Mouse (Mus musculus) erythroblast, embryonic 14.5 days (primary cell): ENCODE measurements at regions not wholly inside any gene's neighbourhood (a gene's known extent, or its start where the extent isn't known, plus 50 kb on each side); places are given as distances from the start of the nearest gene placed in this dataset.

Experiments
- H3K27me3 ChIP-seq: 2 replicates; pipeline ENCODE4 v1.6.1; 2012; ENCODE audit warnings: inconsistent platforms; ENCODE audit not compliant: control insufficient read depth
- H3K36me3 ChIP-seq: 2 replicates; pipeline ENCODE4 v1.6.1; 2012; ENCODE audit warnings: mild to moderate bottlenecking, inconsistent platforms; ENCODE audit not compliant: control insufficient read depth
- H3K4me1 ChIP-seq: 2 replicates; pipeline ENCODE4 v1.6.1; 2012; ENCODE audit warnings: inconsistent platforms; ENCODE audit not compliant: control insufficient read depth
- H3K4me3 ChIP-seq: replicated peaks from 2 replicates; pipeline ENCODE3; 2012; ENCODE audit warnings: moderate library complexity, mild to moderate bottlenecking, inconsistent platforms
- H3K9me3 ChIP-seq: 2 replicates; pipeline ENCODE4 v1.6.1; 2012; ENCODE audit warnings: low read length, inconsistent platforms, mixed read lengths; ENCODE audit not compliant: control insufficient read depth
- GATA1 ChIP-seq: IDR thresholded peaks from 2 replicates; pipeline ENCODE4 v1.6.1; 2012; ENCODE audit warnings: low read length, inconsistent platforms, mixed read lengths
- TAL1 ChIP-seq: IDR thresholded peaks from 3 replicates; pipeline ENCODE4 v1.6.1; 2012; ENCODE audit warnings: low read length, inconsistent platforms, mixed read lengths

GRCm38 (mm10) chr1:151074508-151075314 is 81.5 kb upstream of the Hmcn1 start:
- H3K4me1 ChIP-seq: peaks cover 14% of the 10 kb centered on the region
- TF ChIP-seq TAL1: no peak
- H3K9me3 ChIP-seq: no peaks in the 10 kb centered on the region
- no peak overlapping the region for H3K4me3 ChIP-seq
- no peaks in the 10 kb centered on the region for H3K36me3 ChIP-seq
- H3K27me3 ChIP-seq: no peaks in the 10 kb centered on the region

GRCm38 (mm10) chr1:151075541-151075940 is 82.3 kb upstream of the Hmcn1 start:
- no peak overlapping the region for H3K4me3 ChIP-seq
- H3K36me3 ChIP-seq: no peaks in the 10 kb centered on the region
- H3K27me3 ChIP-seq: no peaks in the 10 kb centered on the region
- H3K9me3 ChIP-seq: no peaks in the 10 kb centered on the region
- H3K4me1 ChIP-seq: peaks cover 22% of the 10 kb centered on the region
- no peak for TF ChIP-seq GATA1
- no peak for TF ChIP-seq TAL1

GRCm38 (mm10) chr1:151078909-151079522 is 85.8 kb upstream of the Hmcn1 start:
- TF ChIP-seq GATA1 (no peak), TAL1 (no peak)
- H3K4me3 ChIP-seq: no peak overlapping the region
- peaks cover 40% of the 10 kb centered on the region for H3K4me1 ChIP-seq
- no peaks in the 10 kb centered on the region for H3K27me3 ChIP-seq
- H3K9me3 ChIP-seq: no peaks in the 10 kb centered on the region
- no peaks in the 10 kb centered on the region for H3K36me3 ChIP-seq

- H3K9me3 ChIP-seq: no peaks in the 10 kb centered on the region
- peak overlapping the region; percentile 53 for H3K4me3 ChIP-seq
- H3K27me3 ChIP-seq: no peaks in the 10 kb centered on the region
- H3K36me3 ChIP-seq: no peaks in the 10 kb centered on the region
- TF ChIP-seq GATA1 (peak; percentile 57; the same call in 1 of the 2 replicates), TAL1 (no peak)
- peaks cover 38% of the 10 kb centered on the region for H3K4me1 ChIP-seq
Observed at GRCm38 (mm10) chr1:151079614-151080360, 86.6 kb upstream of the Hmcn1 start.

GRCm38 (mm10) chr1:151080510-151080980 is 87.3 kb upstream of the Hmcn1 start:
- TF ChIP-seq TAL1 (no peak), GATA1 (no peak)
- Histone ChIP-seq H3K36me3 (no peaks in the 10 kb centered on the region), H3K4me1 (peaks cover 38% of the 10 kb centered on the region), H3K9me3 (no peaks in the 10 kb centered on the region), H3K27me3 (no peaks in the 10 kb centered on the region), H3K4me3 (peak overlapping the region; percentile 28)

GRCm38 (mm10) chr1:151082510-151083033 is 89.3 kb upstream of the Hmcn1 start:
- H3K36me3 ChIP-seq: no peaks in the 10 kb centered on the region
- TF ChIP-seq TAL1 (no peak), GATA1 (no peak)
- no peaks in the 10 kb centered on the region for H3K9me3 ChIP-seq
- H3K4me1 ChIP-seq: peaks cover 50% of the 10 kb centered on the region
- H3K4me3 ChIP-seq: no peak overlapping the region
- no peaks in the 10 kb centered on the region for H3K27me3 ChIP-seq

GRCm38 (mm10) chr1:151083806-151084205 is 90.6 kb upstream of the Hmcn1 start:
- Histone ChIP-seq H3K4me3 (no peak overlapping the region), H3K27me3 (no peaks in the 10 kb centered on the region), H3K4me1 (peaks cover 52% of the 10 kb centered on the region), H3K36me3 (no peaks in the 10 kb centered on the region), H3K9me3 (no peaks in the 10 kb centered on the region)
- TF ChIP-seq GATA1 (no peak), TAL1 (no peak)

- Histone ChIP-seq H3K9me3 (no peaks in the 10 kb centered on the region), H3K4me1 (peaks cover 30% of the 10 kb centered on the region), H3K4me3 (no peak overlapping the region), H3K36me3 (no peaks in the 10 kb centered on the region), H3K27me3 (no peaks in the 10 kb centered on the region)
- TF ChIP-seq TAL1 (no peak), GATA1 (no peak)
Observed at GRCm38 (mm10) chr1:151086111-151086859, 93.0 kb upstream of the Hmcn1 start.
